Mouse (Mus musculus) C2C12 (cell line): ENCODE measurements around the gene Pde10a.

ENCODE experiments used
- CTCF ChIP-seq: IDR thresholded peaks from one replicate; pipeline ENCODE4 v1.5.1; 2011; ENCODE audit not compliant: control insufficient read depth, insufficient read depth, insufficient read length
- MAX ChIP-seq: IDR thresholded peaks from one replicate; pipeline ENCODE4 v1.6.1; 2011; ENCODE audit warnings: mild to moderate bottlenecking, control low read depth
- USF1 ChIP-seq: IDR thresholded peaks from one replicate; pipeline ENCODE4 v1.6.1; 2011; ENCODE audit warnings: low read depth, mild to moderate bottlenecking, control low read depth, moderate library complexity

DNA sequence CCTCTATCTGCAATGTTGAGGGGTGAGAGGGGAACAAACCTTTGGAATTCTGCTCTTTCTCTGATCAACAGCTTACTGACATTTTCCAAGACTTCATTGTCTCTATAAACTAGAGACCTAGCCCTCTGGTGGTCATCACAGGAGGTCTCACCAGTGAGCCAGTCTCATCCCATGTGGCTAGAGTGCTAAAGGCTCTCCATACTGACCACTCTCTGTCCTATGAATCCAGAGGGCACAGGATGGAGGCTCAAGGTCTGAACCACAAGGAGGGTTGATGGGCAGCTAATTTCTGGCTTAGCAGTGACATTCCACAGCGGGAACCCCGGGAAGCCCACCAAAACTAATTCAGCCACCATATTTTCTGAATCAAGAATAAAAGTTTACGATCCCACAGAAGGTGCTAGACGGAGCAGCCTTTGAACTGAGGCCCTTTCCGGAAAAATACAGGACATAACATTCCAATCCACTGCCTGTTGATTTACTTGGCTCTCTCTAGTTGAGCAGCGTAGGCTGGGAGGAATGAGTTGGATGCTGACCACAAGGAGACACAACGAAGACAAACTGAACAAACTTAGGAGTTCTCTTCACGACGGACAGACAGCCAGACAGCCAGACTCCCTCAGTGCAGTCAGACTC lies 45.6 kb upstream of the Pde10a start:
- TF ChIP-seq USF1 (no peak), CTCF (no peak), MAX (no peak)
